In the genomic region with DNA sequence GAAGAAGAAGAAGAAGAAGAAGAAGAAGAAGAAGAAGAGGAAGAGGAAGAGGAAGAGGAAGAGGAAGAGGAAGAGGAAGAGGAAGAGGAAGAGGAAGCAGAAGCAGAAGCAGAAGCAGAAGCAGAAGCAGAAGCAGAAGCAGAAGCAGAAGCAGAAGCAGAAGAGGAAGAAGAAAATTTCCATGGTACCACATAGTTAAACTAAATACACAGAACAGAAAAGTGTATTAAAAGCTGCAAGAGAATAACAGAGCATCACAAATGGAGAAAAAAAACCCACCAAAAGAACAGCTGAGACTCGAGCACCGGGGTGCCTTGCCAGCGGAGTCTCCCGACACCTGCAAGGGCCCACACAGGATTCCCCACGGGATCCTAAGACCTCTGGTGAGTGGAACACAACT, we compare ENCODE assay signal across 23 mouse cellular contexts. TPM values are rescaled to one million over a fixed set of nuclear protein-coding genes. Genes with fewer than 3 reads are reported as not detected.
DNase-seq lines count a peak whose midpoint lies in the region; ATAC-seq and TF ChIP-seq lines count a peak whose summit lies in the region.
"Not testable (repeated sequence)": the region's sequence is repeated elsewhere in the genome, so short reads cannot be mapped to it uniquely, and the experiment has no call there.
"Had no signal": no experiment of that assay in that cellular context is flagged by ENCODE, and none has a peak within 500 bp of the region (broad histone marks: within the 10 kb centered on the region; RNA-seq: fewer than 3 reads in every experiment).

No protein-coding gene starts in this region.

- peak; percentile 72; the same call in 1 of the 2 replicates for ATAC-seq in granulocyte monocyte progenitor cell, adult 5-6 weeks (replicated peaks; ENCODE audit: poor library complexity, severe bottlenecking)
- ATAC-seq in megakaryocyte, adult 5-6 weeks (ENCODE audit: poor library complexity, severe bottlenecking) = peak; percentile 78
- peak; percentile 55 for ATAC-seq in megakaryocyte progenitor cell, adult 5-6 weeks (replicated peaks; ENCODE audit: poor library complexity)

- not testable (repeated sequence) for H3K4me1 ChIP-seq in bone marrow macrophage, adult 2 months (ENCODE audit: control insufficient read depth, insufficient read depth, low read length)

- TF ChIP-seq POLR2A in bone marrow macrophage, adult 2 months (IDR thresholded peaks at IDR 0.05; ENCODE audit: borderline replicate concordance, low read depth, low read length) = not testable (repeated sequence)

- not testable (repeated sequence) for TF ChIP-seq CTCF in bone marrow macrophage, adult 2 months (IDR thresholded peaks at IDR 0.05; ENCODE audit: low read depth, low read length)

- peak overlapping the region; percentile 50 for H3K27ac ChIP-seq in bone marrow macrophage, adult 2 months (ENCODE audit: insufficient read depth, low read depth, low read length)

- peak; percentile 71 for DNase-seq in heart, adult 11 months

- H3K4me3 ChIP-seq in bone marrow macrophage, adult 2 months (ENCODE audit: insufficient read depth, low read length) = not testable (repeated sequence)

RNA-seq across cellular contexts. Expression of a gene that starts 1.0 kb away (rescaled TPM):
- not detected in 2 replicates for polyA plus RNA-seq in bone marrow macrophage, adult 2 months (2012; ENCODE audit: insufficient read depth, insufficient read length, missing spikeins)
- total RNA-seq in granulocyte monocyte progenitor cell, adult 5-6 weeks (2014; fragmentation: Nextera tagmentation) = not detected in 2 replicates
- total RNA-seq in granulocyte monocyte progenitor cell, adult 5-6 weeks (2017) = not detected in 2 replicates
- total RNA-seq in megakaryocyte, adult 5-6 weeks (2015) = not detected in 2 replicates
- total RNA-seq in megakaryocyte, adult 5-6 weeks (2017) = not detected in 2 replicates
- not detected in 2 replicates for total RNA-seq in megakaryocyte progenitor cell, adult 5-6 weeks (2015)
- total RNA-seq in megakaryocyte progenitor cell, adult 5-6 weeks (2017) = not detected in 2 replicates
- total RNA-seq: adrenal gland, adult 18-20 months; adrenal gland, adult 2 months; adrenal gland, adult 8-10 months; adrenal gland, postnatal 10 days; adrenal gland, postnatal 14 days; adrenal gland, postnatal 25 days; adrenal gland, postnatal 36 days; adrenal gland, postnatal 4 days; CH12.LX; ES-E14; MEL had no signal
- polyA plus RNA-seq: activated CD4-positive, CD25-positive, alpha-beta regulatory T cell, adult 4 months; adrenal gland, adult 2 months; brain, embryonic 14.5 days; C2C12; CD4-positive, CD25-positive, alpha-beta regulatory T cell, adult 4 months; cerebellum, adult 2 months; G1E; Patski had no signal

RNA-seq across cellular contexts. Expression of a gene that starts 26.2 kb away (rescaled TPM):
- 16.5 and 17.0 TPM in 2 replicates for polyA plus RNA-seq in bone marrow macrophage, adult 2 months (2012; ENCODE audit: insufficient read depth, insufficient read length, missing spikeins)
- total RNA-seq in granulocyte monocyte progenitor cell, adult 5-6 weeks (2014; fragmentation: Nextera tagmentation) = 10.1 and 14.9 TPM in 2 replicates
- 12.0 TPM in 2 replicates for total RNA-seq in granulocyte monocyte progenitor cell, adult 5-6 weeks (2017)
- 12.1 and 16.5 TPM in 2 replicates for total RNA-seq in megakaryocyte, adult 5-6 weeks (2015)
- total RNA-seq in megakaryocyte, adult 5-6 weeks (2017) = 14.4 and 16.3 TPM in 2 replicates
- total RNA-seq in megakaryocyte progenitor cell, adult 5-6 weeks (2015) = 10.0 and 12.0 TPM in 2 replicates
- 10.1 and 14.5 TPM in 2 replicates for total RNA-seq in megakaryocyte progenitor cell, adult 5-6 weeks (2017)
- total RNA-seq: CH12.LX had no signal

RNA-seq across cellular contexts. Expression of a gene that starts 56.7 kb away (rescaled TPM):
- polyA plus RNA-seq in bone marrow macrophage, adult 2 months (2012; ENCODE audit: insufficient read depth, insufficient read length, missing spikeins) = not detected in 2 replicates
- not detected in 2 replicates for total RNA-seq in granulocyte monocyte progenitor cell, adult 5-6 weeks (2014; fragmentation: Nextera tagmentation)
- total RNA-seq in granulocyte monocyte progenitor cell, adult 5-6 weeks (2017) = not detected in 2 replicates
- total RNA-seq in megakaryocyte, adult 5-6 weeks (2015) = not detected in 2 replicates
- total RNA-seq in megakaryocyte, adult 5-6 weeks (2017) = not detected in 2 replicates
- not detected in 2 replicates for total RNA-seq in megakaryocyte progenitor cell, adult 5-6 weeks (2015)
- not detected in 2 replicates for total RNA-seq in megakaryocyte progenitor cell, adult 5-6 weeks (2017)
- total RNA-seq: adrenal gland, adult 18-20 months; adrenal gland, adult 2 months; adrenal gland, adult 8-10 months; adrenal gland, postnatal 10 days; adrenal gland, postnatal 14 days; adrenal gland, postnatal 25 days; adrenal gland, postnatal 36 days; adrenal gland, postnatal 4 days; CH12.LX; ES-E14; MEL had no signal
- polyA plus RNA-seq: activated CD4-positive, CD25-positive, alpha-beta regulatory T cell, adult 4 months; adrenal gland, adult 2 months; brain, embryonic 14.5 days; C2C12; CD4-positive, CD25-positive, alpha-beta regulatory T cell, adult 4 months; cerebellum, adult 2 months; G1E; Patski had no signal
